Mouse (Mus musculus) left cerebral cortex, postnatal 10 days (tissue): ENCODE data around the gene Dync1i2. TPM values are rescaled to one million over a fixed set of nuclear protein-coding genes. Genes with fewer than 3 reads are reported as not detected.

Source experiments
- DNase-seq, 2 experiments: peaks; one replicate each; pipeline ENCODE4 v3.0.0; 2021 to 2022; ENCODE audit warnings: low spot score in 2 of 2, mixed read lengths in 1 of 2; ENCODE audit errors: extremely low spot score in 1 of 2
- intact Hi-C: fragments of 180-260 bp; cut with DNase I; formaldehyde crosslinking; loops from one replicate; pipeline ENCODE4 v1.15.1; 2025
- total RNA-seq, 2 experiments: library from RNA; stranded (reverse); gene quantifications; 2 replicates each; pipeline ENCODE4 v1.2.3; 2021

The Dync1i2 gene
- 100 to 1,000 TPM; 179 to 183 TPM for total RNA-seq

DNA sequence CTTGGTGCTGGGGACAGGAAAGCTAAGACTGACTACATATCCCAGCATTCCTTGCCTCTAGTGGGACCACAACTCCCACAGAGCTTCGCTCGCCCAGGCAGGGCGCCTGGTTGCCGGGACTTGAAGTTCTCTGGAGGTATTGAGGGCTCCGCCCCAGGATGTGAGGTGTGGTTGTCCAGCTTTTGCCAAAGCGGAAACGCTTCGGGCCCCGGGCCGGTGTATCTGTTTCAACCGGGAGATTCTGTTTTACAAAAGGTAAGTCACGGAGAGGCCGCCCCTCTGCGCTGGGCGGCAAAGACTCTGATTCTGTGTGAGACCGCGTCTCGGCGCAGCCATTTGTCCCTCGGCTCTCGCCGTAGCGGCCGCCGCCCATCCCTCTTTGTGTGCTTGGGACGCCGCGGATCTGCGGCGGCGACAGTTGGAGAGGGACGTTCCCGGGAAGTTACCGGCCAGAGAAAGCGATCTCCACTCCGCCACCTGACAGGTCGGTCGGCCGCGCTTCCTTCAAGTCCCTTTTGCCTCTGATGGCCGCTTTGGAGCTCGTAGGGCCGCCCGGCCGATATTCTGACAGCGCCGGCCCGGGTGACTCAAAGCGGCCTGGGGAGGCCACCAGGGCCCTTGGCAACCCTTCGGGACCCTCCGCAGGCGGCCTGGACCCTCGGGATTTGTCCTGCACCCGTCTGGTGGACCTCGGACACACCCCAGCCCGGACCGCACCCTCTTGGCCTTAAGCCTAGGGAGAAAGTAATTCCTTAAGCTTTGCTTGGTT lies at the start of gene Dync1i2:
TSS of gene Dync1i2 (plus strand) at position 116 of the 769 bp plus-strand sequence.
- intact Hi-C loops: no loop called here
- peak; percentile 92 to 94 for DNase-seq

DNA sequence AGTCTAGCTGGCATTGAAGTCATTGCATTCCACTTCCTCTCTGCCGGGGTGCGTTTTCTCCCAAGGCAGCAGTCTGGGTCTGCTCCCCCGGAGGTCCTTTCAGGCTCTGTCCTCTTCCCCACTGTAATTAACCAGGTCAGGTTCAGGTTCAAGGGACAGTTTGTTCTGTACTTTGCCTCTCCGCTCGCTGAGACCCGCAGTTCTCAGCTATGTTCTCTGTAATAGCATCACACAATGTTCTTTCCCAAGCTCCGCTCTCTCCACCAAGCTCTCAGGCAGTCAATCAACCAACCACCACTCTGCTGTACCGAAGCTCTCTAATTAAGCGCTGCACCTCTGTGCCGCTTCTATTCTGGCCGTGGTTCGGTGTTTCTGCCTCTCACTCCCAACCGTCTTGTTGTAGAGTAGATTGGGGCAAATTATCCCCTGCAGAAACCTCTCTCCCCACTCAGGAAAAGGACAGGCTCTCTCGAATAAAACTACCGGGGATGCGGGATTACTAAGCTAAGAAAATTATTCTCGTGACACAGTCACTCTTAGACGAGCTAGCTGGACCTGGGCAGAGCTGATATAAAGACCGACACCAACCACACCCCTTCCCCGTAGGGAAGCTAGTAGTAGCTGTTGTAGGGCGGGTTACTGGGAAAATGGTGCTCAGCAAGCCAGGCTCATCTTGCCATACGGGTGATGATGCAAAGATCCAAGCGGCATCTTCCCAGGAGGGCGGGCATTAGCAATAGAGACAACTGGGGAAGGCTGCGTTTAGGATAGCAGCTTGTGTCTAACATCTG lies 48.5 kb upstream of the Dync1i2 start:
- intact Hi-C loops: no loop called here
- no peak for DNase-seq

DNA sequence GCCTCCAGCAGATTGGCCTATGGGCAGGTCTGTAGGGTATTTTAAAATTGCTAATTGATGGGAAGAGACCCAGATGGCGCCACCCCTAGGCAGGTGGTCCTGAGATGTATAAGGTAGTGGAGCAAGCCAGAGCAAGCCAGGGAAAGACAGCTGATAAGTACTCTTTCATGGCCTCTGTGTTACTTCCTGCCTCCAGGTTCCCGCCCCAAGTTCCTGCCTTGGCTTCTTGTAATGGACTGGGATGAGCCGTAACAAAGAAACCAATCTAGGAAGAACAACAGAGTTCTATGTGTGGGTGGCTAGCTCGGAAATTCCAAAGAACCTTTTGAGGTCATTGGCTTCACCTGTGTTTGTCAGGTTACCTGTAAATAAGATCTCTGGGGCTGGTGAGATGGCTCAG lies 44.3 kb upstream of the Dync1i2 start:
- DNase-seq: no peak
- intact Hi-C loops: no loop called here

DNA sequence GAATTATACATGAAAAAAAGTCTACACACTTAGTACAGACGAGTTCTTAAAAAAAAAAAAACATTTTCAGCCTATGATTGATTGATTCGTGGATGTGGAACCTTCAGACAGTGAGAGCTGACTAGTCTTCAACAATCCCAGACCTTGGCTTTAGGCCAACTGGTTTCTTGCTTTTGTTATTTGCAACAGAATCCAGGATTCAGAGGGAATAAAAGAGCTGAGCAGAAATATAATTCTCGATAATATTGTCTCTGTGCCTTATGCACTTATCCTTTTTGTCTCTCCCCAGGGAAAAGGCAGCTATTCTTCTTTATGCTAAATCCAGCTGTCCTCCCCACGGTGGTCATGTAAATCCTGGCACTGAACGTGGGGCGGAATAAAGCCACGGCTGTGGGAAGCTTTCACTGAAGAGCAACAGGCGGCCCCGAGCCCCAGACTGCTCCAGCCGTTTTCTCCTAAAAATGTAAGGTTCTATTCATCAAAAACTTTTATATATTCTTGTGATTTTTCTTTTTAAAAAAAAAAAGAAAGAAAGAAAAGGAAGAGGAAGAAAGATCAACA lies 43.0 kb upstream of the Dync1i2 start:
- DNase-seq: no peak
- intact Hi-C loops: no loop called here

DNA sequence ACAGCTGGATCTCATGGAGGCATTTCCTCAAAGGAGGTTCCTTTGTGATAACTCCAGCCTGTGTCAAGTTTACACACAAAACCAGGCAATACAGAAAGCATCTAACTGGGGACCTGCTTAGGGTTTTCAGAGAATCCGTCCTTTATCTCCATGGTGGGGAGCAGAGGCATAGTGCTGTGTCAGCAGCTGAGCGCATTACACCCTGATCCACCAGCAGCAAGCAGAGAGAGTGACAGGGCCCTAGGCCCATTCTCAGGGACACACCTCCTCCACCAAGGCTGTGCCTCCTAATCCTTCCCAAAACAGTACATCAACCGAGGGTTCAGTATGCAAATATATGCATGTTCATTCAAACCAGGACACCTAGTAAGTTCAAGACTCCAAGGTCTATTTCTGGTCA lies 38.5 kb upstream of the Dync1i2 start:
- intact Hi-C loops: no loop called here

DNA sequence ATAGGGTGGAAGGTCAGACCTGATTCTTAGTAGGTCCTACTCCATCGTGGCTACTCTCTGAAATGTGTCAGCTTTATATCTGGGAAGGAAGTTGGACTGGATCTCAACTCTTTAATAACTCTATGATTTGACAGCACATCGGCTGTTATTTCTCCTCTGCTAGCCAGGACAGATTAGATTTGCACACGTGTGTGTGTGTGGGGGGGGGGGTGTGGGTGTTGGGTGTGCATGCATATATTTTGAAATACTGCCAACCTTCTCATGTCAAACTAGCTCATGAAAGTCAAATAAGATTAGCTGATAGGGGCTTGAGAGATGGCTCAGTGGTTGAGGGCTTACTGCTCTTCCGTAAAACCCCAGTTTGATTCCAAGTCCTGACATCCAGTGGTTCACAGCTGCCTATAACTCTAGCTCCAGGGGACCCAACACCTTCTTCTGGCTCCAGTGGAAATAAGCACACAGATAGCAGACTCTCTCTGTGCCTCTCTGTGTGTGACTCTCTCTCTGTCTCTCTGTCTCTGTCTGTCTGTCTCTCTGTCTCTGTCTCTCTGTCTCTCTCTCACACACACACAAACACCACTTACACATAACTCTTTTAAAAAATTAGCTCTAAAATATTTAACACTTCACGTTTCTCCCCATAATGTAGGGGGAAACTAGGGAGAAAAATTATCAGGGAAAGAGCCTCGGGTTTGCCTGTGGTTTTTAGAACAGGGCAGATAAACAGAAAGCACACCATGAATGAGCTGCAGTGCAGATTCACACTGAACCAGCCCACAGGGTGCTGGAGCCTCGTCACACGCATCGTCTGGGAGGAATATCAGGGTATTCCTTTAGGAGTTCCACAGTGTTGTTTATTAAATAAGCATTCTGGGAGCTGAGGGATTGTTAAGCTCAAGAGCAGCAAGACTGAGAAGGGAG lies 34.9 kb upstream of the Dync1i2 start:
- no peak for DNase-seq
- intact Hi-C loops: no loop called here

More for the DNA sequence above, 38.5 kb upstream of the Dync1i2 start:
- DNase-seq: no peak

DNA sequence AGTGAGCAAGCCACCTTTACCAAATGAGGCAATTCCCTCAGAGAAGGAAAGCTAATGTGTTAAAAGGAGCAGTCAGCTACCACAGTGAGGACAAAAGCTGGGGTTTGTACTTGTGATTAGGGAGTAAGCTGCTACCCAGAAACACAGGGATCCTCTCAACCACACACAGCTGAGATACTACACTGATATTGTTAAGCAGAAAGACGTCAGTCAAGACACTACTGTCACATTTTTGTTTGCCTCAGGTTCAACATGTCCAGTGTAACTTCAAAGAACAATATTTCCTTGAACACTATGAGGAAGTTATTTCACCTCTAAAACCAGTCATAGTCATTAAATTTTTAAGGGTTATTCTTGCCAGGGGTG lies 34.3 kb upstream of the Dync1i2 start:
- intact Hi-C loops: no loop called here
- DNase-seq: no peak

DNA sequence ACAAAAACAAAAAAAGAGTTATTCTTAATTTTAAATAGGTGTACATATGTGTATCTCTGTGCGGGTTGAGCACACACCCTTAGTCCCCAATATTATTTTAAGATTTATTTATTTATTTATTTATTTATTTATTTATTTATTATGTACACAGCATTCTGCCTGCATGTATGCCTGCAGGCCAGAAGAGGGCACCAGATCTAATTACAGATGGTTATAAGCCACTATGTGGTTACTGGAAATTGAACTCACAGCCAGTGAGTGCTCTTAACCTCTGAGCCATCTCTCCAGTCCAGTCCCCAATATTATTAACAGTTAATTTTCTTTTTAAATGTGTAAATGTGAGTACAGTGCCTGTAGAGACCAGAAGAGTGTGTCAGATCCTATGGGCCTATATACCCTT lies 33.7 kb upstream of the Dync1i2 start:
- DNase-seq: no peak

DNA sequence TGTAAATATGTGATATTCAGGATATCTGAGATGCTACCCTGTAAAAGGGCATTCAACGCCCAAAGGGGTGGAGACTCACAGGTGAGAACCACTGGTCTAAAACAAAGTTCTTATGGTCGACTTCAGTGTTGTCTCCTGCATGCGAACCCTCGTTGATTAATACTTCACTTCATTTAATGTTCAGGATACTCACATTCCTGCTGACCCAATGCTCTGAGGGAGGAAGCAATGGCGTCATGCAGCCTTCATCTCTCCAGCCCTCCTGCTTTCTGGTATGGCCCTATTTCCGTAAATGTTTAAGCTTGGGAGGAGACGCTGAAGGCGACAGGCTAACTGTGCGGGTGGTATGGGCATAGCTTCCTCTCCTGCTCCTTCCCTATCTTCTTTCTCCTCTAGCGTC lies 31.8 kb upstream of the Dync1i2 start:
- DNase-seq: no peak
- intact Hi-C loops: no loop called here

More for the DNA sequence above, 33.7 kb upstream of the Dync1i2 start:
- intact Hi-C loops: no loop called here

DNA sequence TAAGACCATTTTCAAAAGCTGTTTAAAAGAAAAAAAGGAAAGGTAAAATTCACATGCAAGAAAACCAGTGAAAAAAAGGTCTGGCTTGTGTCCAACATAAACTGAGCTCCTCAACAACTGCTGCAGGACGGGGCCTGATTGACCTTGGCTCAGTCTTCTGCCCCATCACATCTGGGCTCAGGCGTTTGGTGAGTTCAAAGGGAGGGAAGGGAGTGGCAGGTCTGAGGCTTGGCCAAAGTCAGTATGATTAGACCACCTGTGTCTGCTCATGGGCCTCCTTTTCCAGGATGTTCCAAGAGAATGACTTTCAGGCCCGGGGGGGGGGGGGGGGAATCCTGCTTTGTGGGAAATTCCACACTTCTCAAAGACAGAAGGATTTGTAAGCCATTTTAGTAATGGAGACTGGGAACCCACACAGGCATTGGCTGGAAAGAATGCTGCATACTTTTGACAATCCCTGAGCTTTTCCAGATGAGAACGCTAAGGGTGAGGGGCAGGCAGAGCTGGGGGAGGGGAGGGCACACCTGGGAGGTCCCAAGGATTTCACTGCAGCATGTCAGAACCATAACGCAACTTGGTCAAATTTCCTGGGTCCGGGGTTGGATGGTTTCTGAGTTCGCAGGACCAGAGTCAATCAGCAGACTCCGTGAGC lies 30.8 kb upstream of the Dync1i2 start:
- intact Hi-C loops: no loop called here

DNA sequence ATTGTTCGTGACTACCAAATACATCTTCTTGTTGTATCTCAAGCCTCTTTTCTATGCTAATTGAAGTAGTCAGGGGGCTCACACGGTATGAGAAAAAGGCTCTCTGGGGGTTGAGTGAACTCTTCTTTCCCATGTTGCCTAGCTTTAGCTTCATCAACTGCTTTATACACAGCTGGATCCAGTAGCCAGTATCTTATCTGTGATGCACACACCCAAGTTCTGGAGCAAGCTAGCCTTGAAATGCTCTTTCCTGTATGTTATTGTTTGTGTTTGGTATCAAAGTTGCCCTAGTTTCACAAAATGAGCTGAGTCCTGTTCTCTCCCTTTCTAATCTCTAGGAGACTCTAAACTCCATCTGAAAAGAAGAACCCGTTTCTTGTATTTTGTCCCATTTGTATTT lies 23.6 kb upstream of the Dync1i2 start:
- DNase-seq: no peak
- intact Hi-C loops: no loop called here

More for the DNA sequence above, 30.8 kb upstream of the Dync1i2 start:
- no peak for DNase-seq

DNA sequence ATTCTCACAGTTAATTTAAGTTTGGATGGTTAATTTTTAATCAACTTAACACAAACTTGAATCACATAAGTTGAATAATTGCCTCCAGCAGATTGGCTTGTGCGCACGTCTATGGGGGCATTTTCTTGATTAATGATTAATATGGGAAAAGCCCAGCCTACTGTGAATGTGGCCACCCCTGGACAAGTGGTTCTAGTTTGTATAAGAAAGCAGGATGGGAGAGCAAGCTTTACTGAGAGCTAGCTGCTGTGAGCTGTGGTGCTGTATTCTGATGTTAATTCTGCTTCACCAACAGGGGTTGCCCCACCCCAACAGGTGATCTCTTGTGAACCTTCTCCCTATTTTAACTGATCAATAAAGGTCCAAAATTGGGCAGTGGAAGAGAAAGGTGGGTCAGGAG lies 22.6 kb upstream of the Dync1i2 start:
- no peak for DNase-seq
- intact Hi-C loops: no loop called here

DNA sequence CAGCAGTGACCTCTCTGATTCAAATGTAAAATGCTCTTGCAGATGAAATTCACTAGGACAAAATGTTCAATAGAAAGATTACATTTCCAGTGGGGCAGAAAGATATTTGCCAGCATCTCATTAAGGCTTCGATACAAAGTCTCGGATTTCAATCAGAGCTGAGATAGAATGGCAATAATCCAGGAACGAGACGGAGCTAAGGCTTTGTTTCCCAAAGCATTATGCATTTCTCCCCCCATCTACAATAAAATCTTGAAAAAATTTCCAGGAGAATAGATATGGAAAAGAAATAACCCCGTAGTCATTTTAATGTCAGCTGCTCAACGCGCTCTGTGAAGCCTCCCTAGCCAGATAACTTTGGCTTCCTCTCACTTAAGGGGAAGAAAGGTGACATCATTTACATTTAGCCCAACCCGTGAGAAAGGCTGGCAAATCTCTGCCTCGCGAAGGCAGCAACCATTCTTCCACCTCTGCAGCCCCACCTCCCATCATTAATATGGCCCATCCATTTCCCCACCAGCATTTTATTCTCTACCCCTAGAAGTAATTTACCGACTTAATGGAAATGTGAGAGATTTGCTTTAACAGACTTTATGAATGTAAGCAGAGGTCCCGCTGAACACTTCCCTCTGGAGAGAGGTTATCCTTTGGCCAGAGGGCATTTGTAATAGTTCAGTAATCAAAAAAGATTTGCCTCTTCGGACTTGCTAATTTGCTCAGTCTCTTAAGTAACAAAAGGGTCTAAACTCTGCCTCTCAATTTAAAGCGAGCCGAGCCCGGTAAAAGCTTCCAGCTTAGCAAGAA lies 19.9 kb upstream of the Dync1i2 start:
- intact Hi-C loops: no loop called here
- no peak for DNase-seq

DNA sequence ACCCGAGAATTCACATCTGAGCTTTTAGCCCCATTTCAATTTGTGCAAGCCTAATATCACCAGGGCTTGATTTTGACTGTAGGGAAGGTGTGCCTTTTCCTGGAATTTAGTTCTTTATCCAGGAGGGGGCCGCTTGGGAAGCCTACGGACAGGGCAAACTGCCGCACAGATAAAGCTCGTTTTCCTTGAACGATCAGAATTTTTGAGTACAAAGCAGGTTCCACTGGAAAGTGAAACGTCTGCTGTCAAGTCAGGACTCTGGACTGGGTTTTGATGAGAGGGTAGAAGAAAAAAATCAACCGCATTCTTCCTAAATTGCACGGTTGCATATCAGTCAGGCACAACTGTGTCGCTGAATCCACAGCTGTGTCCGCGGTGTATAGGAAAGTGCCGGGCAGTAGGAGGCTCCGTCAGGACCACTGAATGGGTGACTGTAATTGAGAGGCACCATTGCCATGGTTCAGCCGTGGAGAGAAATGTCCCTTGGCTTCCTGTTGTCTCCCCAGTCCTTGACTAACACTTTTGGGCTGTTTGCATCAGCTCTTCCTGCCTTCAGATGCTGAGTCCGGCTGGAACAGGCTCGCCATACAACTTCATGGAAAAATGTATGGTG lies 19.2 kb upstream of the Dync1i2 start:
- no peak for DNase-seq

DNA sequence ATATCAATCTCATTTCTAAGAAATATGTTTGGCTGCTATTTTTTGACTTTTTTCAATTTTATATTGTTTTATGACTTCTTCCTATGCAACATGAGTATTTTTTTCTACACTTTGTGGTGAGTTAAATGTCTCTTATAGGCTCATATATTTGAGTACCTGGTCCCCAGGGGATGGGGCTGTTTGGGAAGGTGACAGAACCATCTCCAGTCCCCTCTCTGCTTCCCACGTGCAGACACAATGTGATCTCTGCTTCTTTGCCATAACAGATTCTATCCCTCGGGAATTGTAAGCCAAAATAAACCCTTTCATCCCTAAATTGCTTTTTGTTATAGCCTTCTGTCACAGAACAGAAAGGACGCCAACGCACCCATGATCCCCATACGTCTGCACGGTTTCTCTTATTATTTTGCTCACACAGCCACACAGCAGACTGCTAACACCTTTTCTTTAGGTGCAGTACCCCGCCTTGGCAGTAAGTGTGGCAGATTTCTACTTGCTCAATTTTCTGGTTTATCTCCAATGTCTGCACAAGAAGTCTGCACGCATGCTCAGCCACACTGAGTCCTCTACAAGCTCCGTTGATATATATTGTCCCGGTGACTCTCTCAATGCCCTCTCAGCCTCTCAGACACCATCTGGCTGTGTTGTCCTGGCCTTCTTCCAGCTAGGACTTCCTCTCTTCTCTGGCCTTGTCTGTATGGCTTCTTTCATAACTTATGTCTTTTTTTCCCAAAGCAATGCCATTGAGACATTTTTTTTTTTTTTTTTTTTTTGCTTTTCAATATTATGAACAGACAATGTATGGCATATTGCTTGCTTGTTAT lies 17.2 kb upstream of the Dync1i2 start:
- intact Hi-C loops: no loop called here
- DNase-seq: no peak

More for the DNA sequence above, 19.2 kb upstream of the Dync1i2 start:
- intact Hi-C loops: no loop called here

DNA sequence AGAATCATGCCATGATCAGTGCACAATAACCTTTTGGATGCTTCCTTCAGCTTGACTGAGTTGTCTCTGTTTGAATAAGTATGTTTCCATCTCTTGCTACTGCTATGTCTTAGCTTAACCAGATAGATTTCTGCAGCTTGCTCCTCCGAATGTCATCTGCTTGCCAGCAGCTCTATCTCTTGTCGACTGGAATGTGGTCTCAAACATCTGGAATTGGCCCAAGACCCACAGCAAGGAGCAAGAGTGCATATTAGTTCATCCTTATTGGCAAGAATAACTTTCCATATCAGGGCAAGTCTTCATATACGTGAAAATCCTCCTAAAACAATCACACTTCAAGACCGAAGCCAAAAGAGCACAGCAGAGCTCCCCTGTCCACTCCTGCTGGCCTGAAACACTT lies 14.6 kb upstream of the Dync1i2 start:
- no peak for DNase-seq
- intact Hi-C loops: no loop called here

DNA sequence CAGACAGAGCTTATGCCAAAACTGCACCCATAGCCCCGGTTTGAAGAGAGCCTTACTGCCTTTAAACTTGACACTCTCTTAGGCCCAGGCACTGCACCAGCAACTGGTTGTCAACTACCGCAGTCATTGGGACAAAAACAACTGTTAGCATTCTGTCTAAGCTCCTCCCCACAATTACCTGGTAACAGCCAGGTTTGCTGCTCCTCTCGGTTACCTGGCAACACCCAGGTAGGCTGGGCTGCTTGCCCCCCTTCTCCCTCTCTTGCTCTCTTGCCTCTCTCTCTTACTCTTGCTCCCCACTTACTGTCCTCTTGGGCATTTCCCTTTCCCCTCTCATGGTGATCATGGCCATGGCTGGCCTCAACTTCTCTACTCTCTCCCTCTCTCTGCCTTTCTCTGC lies 12.6 kb upstream of the Dync1i2 start:
- intact Hi-C loops: no loop called here
- no peak for DNase-seq
